Mouse (Mus musculus): ENCODE results near the gene Gm20518. TPM values are rescaled to one million over a fixed set of nuclear protein-coding genes. Genes with fewer than 3 reads are reported as not detected.

Gm20518 gene
- total RNA-seq, 1 experiment from 2014 or later: 0.30 TPM

- DNase-seq: no peak
These were observed 49.0 kb downstream of the Gm20518 start for GRCm38 (mm10) chr16:17842437-17842836.

- no peak for DNase-seq
These were observed 51.5 kb downstream of the Gm20518 start for GRCm38 (mm10) chr16:17839976-17840375.

- DNase-seq: no peak
These were observed 53.4 kb downstream of the Gm20518 start, which contains the start of gene Car15 for GRCm38 (mm10) chr16:17838051-17838450. Gene Car15 (minus strand): TSS chr16:17838364.

- DNase-seq: no peak
These were observed 56.0 kb downstream of the Gm20518 start for GRCm38 (mm10) chr16:17835481-17835880.

- no peak for DNase-seq
These were observed 56.9 kb downstream of the Gm20518 start for GRCm38 (mm10) chr16:17834543-17834942.

GRCm38 (mm10) chr16:17833681-17834399 lies 57.6 kb downstream of the Gm20518 start:
- peak; percentile 29 for DNase-seq

- peak; percentile 27 for DNase-seq
These were observed 58.2 kb downstream of the Gm20518 start for GRCm38 (mm10) chr16:17833321-17833680.

- DNase-seq: no peak
These were observed 58.6 kb downstream of the Gm20518 start, which contains the start of gene B830017H08Rik for GRCm38 (mm10) chr16:17832821-17833220. Gene B830017H08Rik (plus strand): TSS chr16:17833121.

GRCm38 (mm10) chr16:17831781-17832180 lies 59.7 kb downstream of the Gm20518 start:
- DNase-seq: no peak

GRCm38 (mm10) chr16:17830385-17831178 lies 60.9 kb downstream of the Gm20518 start:
- no peak for DNase-seq

GRCm38 (mm10) chr16:17828867-17829266 lies 62.6 kb downstream of the Gm20518 start:
- DNase-seq: no peak

- DNase-seq: no peak
These were observed 63.2 kb downstream of the Gm20518 start for GRCm38 (mm10) chr16:17828229-17828628.

- no peak for DNase-seq
These were observed 65.0 kb downstream of the Gm20518 start for GRCm38 (mm10) chr16:17826500-17826899.

- DNase-seq: no peak
These were observed 74.9 kb downstream of the Gm20518 start for GRCm38 (mm10) chr16:17816528-17816927.

GRCm38 (mm10) chr16:17815411-17816402 lies 75.8 kb downstream of the Gm20518 start:
- DNase-seq: peak; percentile 69

GRCm38 (mm10) chr16:17813173-17813572 lies 78.3 kb downstream of the Gm20518 start:
- no peak for DNase-seq

GRCm38 (mm10) chr16:17812120-17812519 lies 79.4 kb downstream of the Gm20518 start:
- no peak for DNase-seq

- no peak for DNase-seq
These were observed 81.8 kb downstream of the Gm20518 start for GRCm38 (mm10) chr16:17809711-17810110.

- no peak for DNase-seq
These were observed 82.3 kb downstream of the Gm20518 start for GRCm38 (mm10) chr16:17809125-17809524.

- DNase-seq: peak; percentile 93
These were observed 84.1 kb downstream of the Gm20518 start for GRCm38 (mm10) chr16:17807192-17808009.

GRCm38 (mm10) chr16:17806581-17807191 lies 84.8 kb downstream of the Gm20518 start:
- no peak for DNase-seq

Measured in adrenal gland, postnatal 25 days (tissue).